Mouse (Mus musculus) forebrain, embryonic 10.5 days (tissue): ENCODE results near the gene Gm4858. TPM values are rescaled to one million over a fixed set of nuclear protein-coding genes. Genes with fewer than 3 reads are reported as not detected.

ENCODE experiments used
- DNase-seq: peaks from one replicate; pipeline ENCODE4 v3.0.0-alpha.2; 2017; ENCODE audit warnings: low spot score; ENCODE audit errors: extremely low spot score
- H3K27ac ChIP-seq: fragments of 300-500 bp; sonication (generic); 2 replicates; pipeline ENCODE4 v1.5.1; 2016; ENCODE audit warnings: mild to moderate bottlenecking
- H3K27me3 ChIP-seq: fragments of 300-500 bp; sonication (generic); 2 replicates; pipeline ENCODE4 v1.6.1; 2016; ENCODE audit warnings: mild to moderate bottlenecking; ENCODE audit not compliant: poor library complexity, severe bottlenecking
- H3K36me3 ChIP-seq: fragments of 300-500 bp; sonication (generic); replicated peaks from 2 replicates; pipeline ENCODE4 v1.6.1; 2016; ENCODE audit warnings: mild to moderate bottlenecking, moderate library complexity
- H3K4me1 ChIP-seq: fragments of 300-500 bp; sonication (generic); 2 replicates; pipeline ENCODE4 v1.6.1; 2016
- H3K4me3 ChIP-seq: fragments of 300-500 bp; sonication (generic); 2 replicates; pipeline ENCODE4 v1.5.1; 2016; ENCODE audit warnings: mild to moderate bottlenecking, moderate library complexity
- H3K9me3 ChIP-seq: fragments of 300-500 bp; sonication (generic); 2 replicates; pipeline ENCODE4 v1.6.1; 2016; ENCODE audit warnings: mild to moderate bottlenecking, moderate library complexity
- WGBS: fragments of 180-500 bp; shearing (Covaris S2); methylation state at CpG from one replicate; pipeline ENCODE4 v1.1.7; 2016; 5-methylcytosine and 5-hydroxymethylcytosine counted together
- polyA plus RNA-seq: library from polyadenylated mRNA; unstranded; fragments of >200 nt; fragmentation: Nextera tagmentation; extraction: Ambion mirVana; gene quantifications from 2 replicates; pipeline ENCODE4 v1.2.1, GENCODE M21; 2016

The Gm4858 gene
- polyA plus RNA-seq, 1 experiment from 2014 or later, result not detected

GRCm38 (mm10) chr3:93119101-93119500 lies 50.5 kb downstream of the Gm4858 start:
- Histone ChIP-seq H3K27me3 (no peaks in the 10 kb centered on the region), H3K27ac (no peak overlapping the region), H3K36me3 (no peaks in the 10 kb centered on the region), H3K4me3 (no peak overlapping the region), H3K9me3 (no peaks in the 10 kb centered on the region), H3K4me1 (no peaks in the 10 kb centered on the region)
- 40% methylated on average over 4 of the region's 4 CpGs for WGBS
- DNase-seq, result no peak

Other genes starting within 250 kb of the Gm4858 start
- gene Kprp, start 241.6 kb upstream of the Gm4858 start, polyA plus RNA-seq, result not detected in 2 replicates
- not detected in 2 replicates for gene Lce1l, start 217.5 kb upstream of the Gm4858 start, polyA plus RNA-seq
- gene 2310050C09Rik, start 198.6 kb upstream of the Gm4858 start, polyA plus RNA-seq, result not detected in 2 replicates
- not detected in 2 replicates for gene Lce3a, start 142.6 kb upstream of the Gm4858 start, polyA plus RNA-seq
- not detected in 2 replicates for gene Lce3b, start 135.8 kb upstream of the Gm4858 start, polyA plus RNA-seq
- not detected in 2 replicates for gene Lce3c, start 124.3 kb upstream of the Gm4858 start, polyA plus RNA-seq
- not detected in 2 replicates for gene Lce3d, start 111.4 kb upstream of the Gm4858 start, polyA plus RNA-seq
- not detected in 2 replicates for gene Lce3e, start 101.8 kb upstream of the Gm4858 start, polyA plus RNA-seq
- not detected in 2 replicates for gene Lce3f, start 76.6 kb upstream of the Gm4858 start, polyA plus RNA-seq
- 0.31 TPM in 1 of 2 replicates, not detected in the other for gene Crct1, start 53.1 kb upstream of the Gm4858 start, polyA plus RNA-seq
- not detected in 2 replicates for gene Lce1m, start 49.8 kb upstream of the Gm4858 start, polyA plus RNA-seq
- not detected in 2 replicates for gene Crnn, start 76.0 kb downstream of the Gm4858 start, polyA plus RNA-seq
- gene Flg2, start 128.5 kb downstream of the Gm4858 start, polyA plus RNA-seq, result not detected in 2 replicates
- not detected in 2 replicates for gene Flg, start 204.7 kb downstream of the Gm4858 start, polyA plus RNA-seq